Mouse (Mus musculus): ENCODE results near the gene Smndc1. TPM values are rescaled to one million over a fixed set of nuclear protein-coding genes. Genes with fewer than 3 reads are reported as not detected.

Gene Smndc1
- total RNA-seq, 2 experiments from 2014 or later = 37.2 to 38.9 TPM

DNA sequence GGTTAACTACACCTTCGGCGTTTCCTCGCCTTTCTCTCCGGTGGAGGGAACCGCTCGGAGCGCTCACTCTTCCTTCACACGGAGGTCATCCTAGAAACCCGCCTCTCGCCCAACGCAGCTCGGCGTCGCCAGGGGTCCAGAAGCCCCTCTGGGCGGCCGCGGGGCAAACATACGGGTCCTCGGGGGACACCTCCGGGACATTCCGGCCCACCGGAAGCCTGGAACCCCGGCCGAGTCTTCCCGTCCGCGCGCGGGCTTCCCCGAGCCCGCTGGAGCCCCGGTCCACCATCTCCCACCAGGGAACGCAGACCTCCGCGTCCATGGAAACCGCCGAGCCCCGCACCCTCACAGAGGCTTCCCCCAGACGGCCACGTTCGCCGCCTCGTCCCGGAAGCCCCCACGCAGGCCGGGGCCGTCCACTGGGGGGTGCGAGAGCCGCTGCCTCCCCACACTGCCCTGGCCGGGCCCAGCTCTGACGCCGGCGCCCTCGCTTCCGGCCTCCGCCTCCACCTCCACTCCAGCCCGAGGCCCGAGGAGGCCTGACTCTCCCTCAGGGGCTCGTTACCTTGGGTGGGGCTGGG lies 437 bp downstream of the Smndc1 start:
- DNase-seq (ENCODE audit: low spot score in 2 of 2) = no peak

DNA sequence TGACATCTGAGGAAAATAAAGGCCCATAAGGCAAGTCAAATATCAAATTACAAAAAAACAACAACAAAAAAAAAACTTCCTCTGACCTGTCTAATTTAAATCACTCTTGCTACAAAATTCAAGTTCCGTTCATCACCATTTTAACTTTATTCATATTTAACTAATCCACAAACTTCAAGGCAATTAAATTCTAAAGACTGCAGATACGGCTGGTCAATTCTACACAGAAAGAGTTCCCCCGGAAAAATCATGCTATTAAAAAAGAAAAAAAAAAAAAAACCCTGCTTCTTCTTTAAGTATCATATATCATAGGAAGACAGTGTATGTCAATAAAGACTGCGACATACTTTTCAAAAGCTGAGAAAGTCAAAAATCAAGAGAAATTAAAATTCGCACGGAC lies 961 bp downstream of the Smndc1 start:
- DNase-seq (ENCODE audit: low spot score in 2 of 2) = no peak

DNA sequence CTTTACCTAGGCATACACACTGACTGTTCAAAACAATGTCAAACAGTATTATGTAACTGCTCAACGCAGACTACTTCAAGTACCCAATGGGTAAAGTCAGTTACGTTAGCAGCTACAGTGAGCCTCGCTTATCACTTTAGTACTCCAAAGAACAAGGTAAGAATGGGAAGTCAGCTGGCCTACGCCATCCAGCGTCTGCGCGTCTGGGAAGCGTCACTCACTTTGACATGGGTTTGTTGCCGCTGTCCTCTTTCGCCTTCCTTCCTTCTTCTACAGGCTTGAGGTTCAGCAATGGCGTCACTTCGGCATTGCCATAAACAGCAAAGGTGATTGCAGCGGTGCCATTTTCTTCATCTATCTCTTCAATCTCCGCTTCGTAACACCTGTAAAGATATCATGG lies 7.0 kb downstream of the Smndc1 start:
- no peak for DNase-seq (ENCODE audit: low spot score in 2 of 2)

DNA sequence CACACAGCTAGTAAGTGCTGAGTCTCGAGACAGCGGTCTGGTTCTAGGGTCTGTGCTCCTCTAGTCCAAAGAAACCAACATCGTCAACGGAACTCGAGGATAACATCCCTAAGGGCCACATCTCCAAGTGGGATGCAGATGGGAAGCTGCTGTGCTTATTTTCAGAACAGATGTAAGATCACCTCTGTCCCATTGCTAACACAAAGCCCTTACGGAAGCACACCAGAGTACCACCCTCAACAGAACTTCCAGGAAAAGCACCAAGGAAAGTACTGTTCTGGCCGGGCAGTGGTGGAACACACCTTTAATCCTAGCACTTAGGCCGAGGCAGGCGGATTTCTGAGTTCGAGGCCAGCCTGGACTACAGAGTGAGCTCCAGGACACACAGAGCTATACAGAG lies 12.0 kb downstream of the Smndc1 start:
- DNase-seq (ENCODE audit: low spot score in 2 of 2) = no peak

DNA sequence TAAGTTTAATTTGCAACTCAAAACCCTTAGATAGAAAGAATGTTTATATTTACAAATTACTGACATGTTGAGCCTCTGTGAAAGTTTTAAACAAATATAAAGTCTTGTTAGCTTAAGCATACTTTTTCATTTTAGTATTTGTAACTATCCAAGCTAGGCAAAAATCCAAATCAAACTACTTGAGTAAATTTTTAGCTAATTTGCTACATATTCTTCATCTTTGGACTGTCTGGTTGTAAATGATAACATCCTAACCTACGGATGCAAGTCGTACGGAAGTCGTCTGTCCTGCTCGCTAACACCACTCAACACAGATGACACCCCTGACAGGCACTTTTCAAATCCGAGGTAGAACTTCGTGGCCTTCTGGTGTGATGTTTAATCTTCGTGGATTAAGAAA lies 12.7 kb downstream of the Smndc1 start:
- DNase-seq (ENCODE audit: low spot score in 2 of 2) = no peak

DNA sequence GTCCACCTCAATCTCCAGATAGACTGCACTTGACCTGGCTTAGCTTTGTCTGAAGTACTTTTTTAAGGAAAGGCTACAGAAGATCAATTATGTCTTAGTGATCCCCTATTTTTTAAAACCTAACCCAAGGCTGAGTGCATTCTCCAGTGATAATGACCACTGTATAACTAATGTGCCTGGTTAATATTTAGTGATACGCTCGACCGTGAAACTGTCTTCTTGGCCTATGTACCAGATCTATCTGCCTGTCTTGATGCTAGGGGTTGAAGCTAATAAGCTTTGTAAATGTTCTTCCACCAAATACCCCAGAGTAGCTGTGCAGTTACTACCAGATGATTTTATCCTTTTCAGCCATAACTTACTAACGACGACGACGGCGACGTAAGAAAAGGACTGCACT lies 14.6 kb downstream of the Smndc1 start:
- no peak for DNase-seq (ENCODE audit: low spot score in 2 of 2)

DNA sequence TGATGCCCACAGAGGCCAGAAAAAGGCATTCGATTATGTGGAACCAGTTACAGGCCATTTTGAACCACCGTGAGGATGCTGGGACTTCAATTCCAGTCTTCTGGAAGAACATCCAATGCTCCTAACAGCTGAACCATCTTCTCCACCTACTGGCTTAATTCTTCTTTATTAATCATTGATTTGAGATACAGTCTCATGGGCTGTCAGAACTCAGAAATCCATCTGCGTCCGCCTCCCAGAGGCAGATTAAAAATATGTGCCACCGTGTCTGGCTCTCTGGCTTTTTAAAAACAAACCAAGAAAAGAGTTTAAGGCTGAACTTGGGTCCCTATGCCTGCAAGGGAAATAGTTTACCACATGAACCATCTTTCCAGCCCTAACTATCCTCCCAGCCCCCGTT lies 15.1 kb downstream of the Smndc1 start:
- DNase-seq (ENCODE audit: low spot score in 2 of 2) = no peak

DNA sequence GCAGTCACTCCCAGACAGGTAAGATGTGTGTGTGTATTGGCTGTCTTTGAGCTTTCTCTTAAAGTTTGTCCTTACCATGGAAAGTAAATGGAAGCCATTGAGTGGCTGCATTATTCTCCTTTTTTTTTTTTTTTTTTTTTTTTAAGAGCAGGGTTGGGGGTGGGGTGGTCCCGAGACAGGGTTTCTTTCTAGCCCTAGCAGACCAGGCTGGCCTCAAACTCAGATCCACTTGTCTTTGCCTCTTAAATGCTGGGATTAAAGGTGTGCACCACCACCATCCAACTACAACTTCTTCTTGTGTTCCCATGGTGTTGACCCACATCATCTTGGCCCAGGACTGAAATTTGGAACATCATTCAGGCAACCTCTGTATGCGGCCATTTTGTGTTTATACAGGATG lies 16.8 kb downstream of the Smndc1 start:
- no peak for DNase-seq (ENCODE audit: low spot score in 2 of 2)

DNA sequence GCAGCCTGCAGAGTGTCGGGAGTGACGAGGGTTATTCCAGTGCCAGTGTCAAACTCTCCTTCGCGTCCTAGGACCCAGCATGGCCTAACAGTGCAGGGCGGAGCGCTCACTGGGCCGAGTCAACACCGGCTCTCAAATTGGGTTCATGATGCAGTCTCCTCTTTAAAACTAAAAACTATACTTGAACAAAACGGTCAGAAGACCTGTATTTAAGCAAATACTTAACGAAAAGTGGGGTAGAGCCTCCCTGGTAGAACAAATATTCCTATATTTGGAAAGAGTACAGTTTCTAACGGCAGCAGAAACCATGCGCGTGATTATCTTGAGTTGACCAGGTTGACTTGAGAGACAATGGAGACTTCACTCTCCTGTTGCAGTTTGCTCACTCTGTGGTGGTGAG lies 18.7 kb downstream of the Smndc1 start, which contains the start of gene Gm10197:
TSS of gene Gm10197 (minus strand) at position 101 of the 400 bp plus-strand sequence.
- no peak for DNase-seq (ENCODE audit: low spot score in 2 of 2)

DNA sequence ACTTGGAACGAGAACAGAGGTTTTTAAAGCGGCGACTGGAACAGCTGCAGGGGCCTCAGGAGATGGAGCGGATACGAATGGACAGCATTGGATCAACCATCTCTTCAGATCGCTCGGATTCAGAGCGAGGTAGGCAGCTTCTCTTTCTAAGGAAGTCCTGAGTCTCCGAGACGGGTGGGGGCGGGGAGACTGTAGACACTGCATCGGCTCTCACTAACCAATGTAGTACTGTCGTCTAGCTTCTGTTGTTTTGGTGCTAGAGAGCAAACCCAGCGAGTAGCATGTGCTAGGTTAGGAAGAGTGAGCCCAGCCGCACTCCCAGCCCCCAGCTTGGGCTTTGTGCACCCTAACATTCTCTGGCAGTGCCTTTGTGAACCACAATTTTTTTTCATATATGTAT lies 20.1 kb downstream of the Smndc1 start:
- DNase-seq (ENCODE audit: low spot score in 2 of 2) = no peak

DNA sequence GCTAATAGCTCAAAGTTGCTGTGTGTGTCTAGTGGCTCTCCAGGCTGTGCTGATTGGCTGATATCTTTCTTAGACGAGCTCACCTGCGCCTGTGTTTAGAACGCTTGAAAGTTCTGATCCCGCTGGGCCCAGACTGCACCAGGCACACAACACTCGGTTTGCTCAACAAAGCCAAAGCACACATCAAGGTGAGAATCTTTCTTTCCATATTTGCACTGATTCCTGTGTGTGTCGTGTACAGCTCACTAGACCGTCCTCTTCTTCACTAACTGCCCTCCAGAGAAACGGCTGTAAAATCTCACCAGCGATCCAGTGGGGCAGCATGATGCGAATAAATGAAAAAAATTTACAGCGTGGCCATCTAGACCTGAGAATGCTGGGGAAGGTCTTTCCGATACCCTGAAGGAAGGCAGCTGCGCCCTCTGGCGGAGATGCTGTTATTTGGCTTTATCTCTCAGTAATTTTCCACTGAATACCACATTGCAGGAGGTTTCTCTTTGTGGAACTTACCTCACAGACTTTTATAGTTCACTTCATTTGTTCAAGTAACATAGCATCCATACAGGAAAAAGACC lies 20.8 kb downstream of the Smndc1 start:
- DNase-seq (ENCODE audit: low spot score in 2 of 2) = peak; percentile 87 to 91

DNA sequence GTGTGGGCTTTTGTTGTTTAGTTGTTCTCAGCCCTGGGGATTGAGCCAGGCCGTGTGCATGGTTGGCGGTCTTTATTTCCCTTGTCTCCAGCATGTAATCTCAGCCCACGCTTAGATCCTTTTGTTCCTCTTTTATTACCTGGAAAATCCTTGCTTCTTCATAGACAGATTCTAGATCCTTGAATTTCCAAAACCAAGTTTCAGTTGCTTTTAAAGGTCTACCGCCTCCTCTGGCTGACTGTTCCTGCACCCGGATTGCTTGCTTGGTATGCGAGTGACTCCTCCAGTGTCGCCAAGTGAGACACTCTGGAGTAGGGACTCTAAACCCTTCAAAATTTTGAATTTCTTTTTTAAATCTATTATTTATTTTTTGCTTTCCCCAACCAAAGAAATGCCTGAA lies 23.5 kb downstream of the Smndc1 start:
- no peak for DNase-seq (ENCODE audit: low spot score in 2 of 2)

DNA sequence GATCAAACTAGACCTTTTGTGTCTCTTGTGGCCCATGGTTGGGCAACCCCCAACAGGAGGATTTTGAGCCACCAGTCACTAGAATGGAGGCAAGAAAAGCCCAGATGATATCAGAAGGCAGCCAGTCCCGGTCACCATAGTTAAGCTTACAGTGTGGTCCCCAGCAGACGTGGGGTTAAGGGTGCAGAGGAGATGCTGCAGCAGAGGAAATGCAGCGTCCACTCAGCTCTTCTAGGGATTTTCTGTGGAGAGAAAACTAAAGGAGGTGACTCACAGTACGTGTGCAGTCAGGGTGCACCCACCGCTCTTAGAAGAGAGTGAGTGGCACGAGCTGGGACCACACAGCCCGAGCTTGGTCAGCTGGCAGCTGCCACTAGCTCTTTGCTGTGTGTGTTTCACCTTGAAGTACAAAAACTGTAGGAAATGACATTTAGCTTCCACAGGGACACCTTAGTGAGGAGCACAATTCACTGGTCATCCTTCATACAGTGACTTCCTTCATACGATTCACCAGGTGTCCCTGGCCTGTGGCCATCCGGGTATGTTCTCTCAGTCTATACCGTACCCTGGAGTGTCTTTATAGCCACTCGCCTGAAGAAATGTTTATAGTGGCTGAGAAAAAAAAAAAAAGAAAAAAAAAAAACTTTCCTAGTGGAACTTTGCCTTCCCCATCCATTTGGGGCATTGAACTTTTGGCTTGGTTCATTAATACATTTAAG lies 24.2 kb downstream of the Smndc1 start:
- DNase-seq (ENCODE audit: low spot score in 2 of 2) = no peak

DNA sequence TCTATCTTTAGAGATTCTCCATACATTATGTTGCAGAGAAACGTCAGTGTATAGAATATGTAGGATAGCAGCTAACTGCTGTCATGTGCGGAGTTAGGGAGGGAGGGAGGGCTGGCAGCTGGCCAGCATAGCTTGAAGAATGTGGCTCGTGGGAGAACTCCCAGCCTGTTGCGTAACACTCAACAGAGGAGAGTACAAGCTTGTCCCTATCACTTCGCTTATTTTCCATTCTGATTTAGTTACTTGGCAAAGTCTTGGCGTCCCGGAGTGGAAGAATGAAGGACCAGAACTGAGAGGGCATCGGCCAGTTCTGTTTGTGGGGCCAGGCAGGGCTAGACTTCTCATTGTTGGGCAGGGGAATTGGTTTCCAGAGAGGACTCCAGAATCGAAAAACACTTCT lies 25.4 kb downstream of the Smndc1 start:
- DNase-seq (ENCODE audit: low spot score in 2 of 2) = peak in 1 of 2 experiments; percentile 28

DNA sequence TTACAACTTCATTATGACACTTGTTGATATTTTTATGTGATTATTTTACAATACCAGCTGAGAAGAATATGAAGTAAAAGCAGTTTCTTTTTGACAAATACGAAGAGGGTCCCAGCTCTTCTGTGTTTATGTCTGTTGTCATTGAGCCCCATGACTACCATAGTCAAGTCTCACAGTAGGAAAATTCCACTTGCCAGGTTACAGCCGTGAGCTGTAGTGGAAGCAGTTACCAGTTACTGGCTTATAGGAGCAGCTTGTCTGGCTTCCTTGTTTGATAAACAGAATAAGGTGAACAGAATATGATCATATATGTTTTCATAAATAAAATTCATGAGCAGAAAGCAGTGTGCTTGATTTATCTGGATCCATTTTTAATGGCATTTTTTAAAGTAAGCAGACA lies 25.8 kb downstream of the Smndc1 start:
- DNase-seq (ENCODE audit: low spot score in 2 of 2) = no peak

DNA sequence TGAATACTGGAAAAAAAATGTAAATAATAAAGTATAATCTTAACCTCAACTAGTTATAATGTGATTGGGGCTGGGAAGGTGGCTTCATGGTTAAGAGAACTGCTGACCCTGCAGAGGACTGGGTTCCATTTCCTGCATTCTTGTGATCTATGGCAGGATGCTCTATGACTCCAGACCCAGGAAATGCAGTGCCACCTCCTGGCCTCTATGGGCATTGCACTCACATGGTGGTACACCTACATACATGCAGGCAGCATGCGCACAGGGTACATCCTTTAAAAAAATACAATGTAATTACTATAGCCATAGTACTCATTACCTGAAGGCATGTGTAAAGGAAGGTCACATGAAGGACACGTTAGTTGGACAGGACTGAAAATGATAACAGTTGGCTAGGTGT lies 27.4 kb downstream of the Smndc1 start:
- DNase-seq (ENCODE audit: low spot score in 2 of 2) = peak; percentile 34 to 52

DNA sequence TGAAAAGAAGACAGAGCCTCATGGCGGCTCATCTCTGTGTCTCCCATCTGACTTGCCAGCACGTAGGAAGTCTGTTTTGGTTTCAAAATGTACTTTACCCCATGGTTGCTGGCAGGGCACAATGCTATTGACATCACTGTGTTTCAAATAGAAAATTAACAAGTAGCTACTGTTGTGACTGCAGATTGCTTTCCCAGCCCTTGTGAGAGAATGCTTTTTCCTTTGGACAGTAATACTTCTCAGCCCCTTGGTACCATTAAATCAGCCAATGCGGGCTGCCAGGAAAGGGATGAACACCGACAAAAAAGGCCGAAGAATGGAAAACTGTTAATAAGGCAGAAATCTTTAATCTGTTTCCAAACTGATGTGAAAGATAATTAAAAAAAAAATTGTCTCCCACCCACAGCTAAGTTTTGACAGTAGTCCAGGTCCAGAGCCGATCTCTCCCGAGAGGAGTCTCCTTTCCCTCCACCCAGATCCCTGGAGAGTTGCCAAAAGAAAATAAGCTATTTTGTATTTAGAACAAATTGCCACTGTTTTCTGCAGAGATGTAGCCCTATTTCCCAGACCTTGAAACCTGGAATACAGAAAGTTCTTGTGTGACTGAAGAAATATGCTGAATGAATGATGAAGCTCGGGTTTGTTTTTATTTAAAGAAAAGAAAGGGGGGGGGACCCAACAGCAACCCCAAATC lies 30.0 kb downstream of the Smndc1 start:
- peak; percentile 38 to 56 for DNase-seq (ENCODE audit: low spot score in 2 of 2)

DNA sequence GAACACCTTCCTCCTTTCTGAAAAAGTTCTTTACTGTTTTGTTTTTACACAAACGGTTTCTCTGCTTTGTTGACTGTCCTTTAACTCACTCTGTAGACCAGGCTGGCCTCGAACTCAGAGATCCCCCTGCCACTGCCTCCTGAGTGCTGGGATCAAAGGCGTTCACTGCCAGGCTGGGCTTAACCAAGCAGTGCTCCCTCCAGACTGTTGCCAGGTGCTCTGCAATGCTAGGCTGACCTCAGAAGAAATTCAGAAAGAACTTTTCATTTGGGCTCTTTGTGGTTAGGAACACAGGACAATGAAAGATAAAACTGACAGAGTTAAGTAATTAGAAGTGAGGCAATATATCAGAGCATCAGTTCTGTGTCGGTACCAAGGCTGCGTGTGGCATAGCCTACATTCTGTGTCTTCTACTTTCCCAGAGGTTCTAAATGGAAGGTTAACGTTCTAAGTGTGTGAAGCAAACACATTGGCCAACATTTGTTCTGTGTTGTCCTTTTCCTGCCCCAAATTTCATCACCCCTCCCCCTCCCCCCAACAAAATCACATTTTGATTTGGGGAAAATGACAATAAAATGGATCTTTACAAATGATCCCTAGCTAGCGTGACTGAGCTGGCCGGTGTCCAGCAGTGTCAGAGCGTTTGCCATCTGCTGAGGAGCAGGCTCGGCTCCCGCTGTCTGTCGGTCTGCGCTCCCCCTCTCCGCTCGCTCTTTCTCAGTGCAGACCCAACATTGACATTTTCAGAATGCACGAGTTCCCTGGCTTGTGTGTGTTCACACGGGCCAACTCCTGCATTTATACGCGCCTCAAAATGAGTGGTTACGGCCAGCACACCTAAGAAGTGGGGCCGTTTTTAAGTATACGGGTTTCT lies 31.0 kb downstream of the Smndc1 start:
- DNase-seq (ENCODE audit: low spot score in 2 of 2) = peak; percentile 74 to 75

DNA sequence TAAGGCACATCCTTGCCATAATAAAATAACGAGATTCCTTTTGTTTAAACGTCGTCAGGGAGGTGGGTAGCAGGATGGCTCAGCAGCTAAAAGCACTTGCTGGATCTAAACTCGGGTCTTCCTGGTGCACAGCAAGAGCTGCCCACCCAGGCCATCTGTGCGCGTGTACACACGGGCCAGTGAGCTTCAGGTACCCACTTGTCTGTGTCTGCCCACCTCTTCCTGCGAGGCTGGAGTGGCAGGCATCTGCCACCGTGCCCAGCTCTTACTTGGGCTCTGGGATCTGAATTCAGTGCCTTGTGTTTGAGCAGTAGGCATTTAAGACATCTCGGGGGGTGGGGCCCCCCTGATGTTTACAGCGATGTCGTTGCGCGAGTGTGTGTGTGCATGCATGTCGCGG lies 35.3 kb downstream of the Smndc1 start:
- no peak for DNase-seq (ENCODE audit: low spot score in 2 of 2)

DNA sequence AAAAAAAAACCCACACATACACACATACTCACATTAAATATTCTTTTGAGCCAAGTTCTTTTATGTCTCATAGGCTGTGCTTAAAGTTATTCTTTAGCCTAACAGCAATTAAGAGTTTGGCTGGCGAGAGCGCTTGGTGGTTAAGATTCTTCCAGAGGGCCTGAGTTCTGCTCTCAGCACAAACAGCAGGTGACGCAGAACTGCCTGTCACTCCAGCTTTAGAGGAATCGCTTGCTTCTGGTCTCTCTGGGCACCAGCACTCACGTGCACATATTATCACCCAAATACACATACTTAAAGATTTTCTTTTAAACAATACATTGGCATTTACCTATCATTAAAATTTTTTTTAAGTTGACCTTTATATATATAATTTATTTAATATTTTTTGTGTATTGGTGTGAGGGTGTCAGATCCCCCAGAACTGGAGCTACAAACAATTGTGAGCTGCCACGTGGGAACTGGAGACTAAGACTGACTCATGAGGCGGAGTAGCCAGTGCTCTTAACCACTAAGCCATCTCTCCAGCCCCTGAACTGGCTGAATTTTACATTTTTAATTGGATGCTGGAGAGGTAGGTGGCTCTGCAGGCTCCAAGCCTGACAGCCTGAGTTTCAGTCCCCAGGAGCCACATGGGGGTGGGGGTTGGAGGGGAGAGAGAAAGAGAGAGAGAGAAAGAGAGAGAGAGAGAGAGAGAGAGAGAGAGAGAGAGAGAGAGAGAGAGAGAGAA lies 35.9 kb downstream of the Smndc1 start:
- no peak for DNase-seq (ENCODE audit: low spot score in 2 of 2)

DNA sequence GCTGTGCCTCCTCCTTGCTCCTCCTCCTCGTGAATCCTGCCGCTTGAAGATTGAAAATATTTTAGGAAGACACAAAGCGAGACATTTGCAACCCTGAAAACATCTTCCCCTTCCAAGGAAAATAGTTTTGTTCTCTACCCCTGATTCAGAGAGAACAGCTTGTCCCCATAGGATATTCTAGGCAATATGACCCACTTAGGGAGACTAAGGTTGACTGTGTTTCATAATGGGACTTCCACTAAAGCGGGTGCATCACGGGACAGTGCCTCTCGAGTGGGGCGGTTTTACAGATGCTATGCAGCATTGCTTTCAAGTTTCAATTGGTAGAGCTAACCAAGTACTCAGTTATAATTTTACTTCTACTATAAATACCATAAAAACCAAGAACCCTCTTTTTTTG lies 36.5 kb downstream of the Smndc1 start:
- no peak for DNase-seq (ENCODE audit: low spot score in 2 of 2)
